Mouse (Mus musculus): ENCODE measurements around the gene Cort.
"Not testable (repeated sequence)": the region's sequence is repeated elsewhere in the genome, so short reads cannot be mapped to it uniquely, and the experiment has no call there.

The Cort gene

DNA sequence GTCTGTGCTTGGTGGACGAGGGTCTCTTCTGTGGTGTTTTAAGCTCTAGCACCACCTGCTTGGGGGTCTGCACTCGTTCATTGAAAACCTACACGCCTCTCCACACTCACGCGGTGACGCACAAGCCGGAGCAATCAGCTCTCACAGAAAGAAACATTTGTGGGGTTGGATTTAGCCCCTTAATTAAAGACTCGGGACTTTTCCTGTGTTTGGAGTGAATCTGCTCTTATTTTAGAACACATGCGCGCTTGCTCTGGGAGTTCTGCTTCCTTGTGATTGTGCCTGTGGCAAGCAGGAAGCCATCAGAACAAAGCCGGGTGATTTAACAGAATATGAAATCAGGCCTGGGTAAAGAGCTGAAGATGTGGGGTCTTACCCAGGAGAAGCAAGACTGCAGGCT lies at the start of gene Cort:
TSS of gene Cort (minus strand) at position 101 of the 400 bp plus-strand sequence.
- DNase-seq = no peak

DNA sequence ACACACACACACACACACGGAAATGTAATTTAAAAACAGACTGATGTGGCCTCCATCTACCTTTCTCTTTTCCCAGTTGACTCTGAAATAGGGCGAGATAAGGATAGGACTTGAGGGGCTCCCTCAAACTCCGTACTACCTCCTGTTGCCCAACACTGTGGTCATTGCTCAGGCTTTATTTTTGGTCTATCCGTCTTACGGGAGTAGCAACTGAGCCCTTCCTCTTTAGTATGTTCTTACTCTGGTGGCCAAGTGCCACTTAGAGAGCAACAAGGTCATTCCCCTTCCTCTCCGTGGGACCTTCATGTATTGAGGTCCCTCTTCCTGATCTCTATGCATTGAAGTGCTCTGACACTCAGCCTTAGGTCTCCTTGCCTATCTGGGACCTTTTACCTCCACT lies 47.1 kb upstream of the Cort start:
- peak; percentile 94 for DNase-seq

- peak; percentile 97 for DNase-seq
Observed at GRCm38 (mm10) chr4:149172666-149173065, 46.1 kb upstream of the Cort start.

- peak; percentile 96 for DNase-seq
Observed at GRCm38 (mm10) chr4:149172083-149172482, 45.5 kb upstream of the Cort start.

- peak; percentile 96 for DNase-seq
Observed at GRCm38 (mm10) chr4:149171581-149171981, 45.0 kb upstream of the Cort start.

DNA sequence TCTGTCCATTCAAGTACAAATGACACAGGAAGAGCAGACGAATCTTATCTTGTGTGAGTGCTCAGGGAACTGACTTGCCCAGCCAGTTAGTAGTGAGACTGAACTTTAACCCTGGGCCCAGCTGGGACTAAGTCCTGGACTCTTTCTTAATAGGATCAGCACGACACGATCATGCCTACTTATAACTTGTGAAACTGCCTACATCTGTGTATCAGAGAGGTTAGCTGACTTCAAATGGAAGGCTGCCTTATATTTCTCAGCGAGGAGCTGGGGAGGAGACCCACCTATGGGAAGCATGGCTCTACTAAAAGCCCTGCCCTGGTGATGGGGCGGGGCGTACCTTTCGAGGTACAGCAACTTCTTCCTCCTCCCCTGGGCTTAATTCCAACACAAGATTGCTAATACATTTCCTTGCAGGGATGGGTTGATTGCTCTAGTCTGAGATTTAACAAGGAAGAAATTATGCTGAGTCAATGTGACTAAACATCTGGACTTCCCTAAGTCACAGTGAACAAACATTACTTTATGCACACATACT lies 43.9 kb upstream of the Cort start:
- peak; percentile 94 for DNase-seq

DNA sequence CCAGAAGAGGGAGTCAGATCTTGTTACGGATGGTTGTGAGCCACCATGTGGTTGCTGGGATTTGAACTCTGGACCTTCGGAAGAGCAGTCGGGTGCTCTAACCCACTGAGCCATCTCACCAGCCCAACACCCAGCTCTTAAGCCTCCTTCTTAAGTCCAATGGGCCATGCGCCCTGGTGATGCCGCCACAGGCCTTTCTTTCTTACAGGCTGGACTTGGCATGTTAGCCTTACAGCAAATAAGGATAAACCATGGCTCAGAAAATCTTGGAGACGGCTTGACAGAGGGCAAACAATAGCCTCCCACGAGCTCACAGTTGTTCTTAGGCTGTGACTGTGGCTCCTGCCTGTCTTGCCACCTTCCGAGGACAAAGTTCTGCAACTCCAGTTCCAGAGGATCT lies 43.4 kb upstream of the Cort start:
- not testable (repeated sequence) for DNase-seq

DNA sequence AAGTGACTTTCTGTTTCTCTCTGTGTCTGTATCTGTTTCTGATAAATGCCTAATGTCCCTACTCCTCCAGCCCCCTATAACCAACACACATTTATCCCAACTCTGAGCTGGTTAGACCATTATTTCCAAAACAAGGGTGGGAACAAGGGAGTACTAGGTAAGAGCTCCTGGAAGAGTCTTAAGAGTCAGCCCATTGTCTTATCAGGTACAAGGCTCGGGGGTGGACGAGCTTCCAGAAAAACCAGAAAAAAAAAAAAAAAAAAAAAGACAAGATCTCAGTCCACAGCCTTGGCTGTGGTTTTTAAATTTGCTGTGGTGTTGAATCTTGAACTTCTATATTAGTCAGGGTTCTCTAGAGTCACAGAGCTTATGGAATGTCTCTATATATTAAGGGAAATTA lies 41.5 kb upstream of the Cort start:
- DNase-seq = no peak

GRCm38 (mm10) chr4:149166957-149167611 lies 40.5 kb upstream of the Cort start:
- no peak for DNase-seq

- peak; percentile 100 for DNase-seq
Observed at GRCm38 (mm10) chr4:149166215-149166946, 39.8 kb upstream of the Cort start, which contains the start of gene Pgd. Pgd (minus strand) TSS chr4:149166771.

GRCm38 (mm10) chr4:149164150-149164549 lies 37.6 kb upstream of the Cort start:
- DNase-seq = no peak

DNA sequence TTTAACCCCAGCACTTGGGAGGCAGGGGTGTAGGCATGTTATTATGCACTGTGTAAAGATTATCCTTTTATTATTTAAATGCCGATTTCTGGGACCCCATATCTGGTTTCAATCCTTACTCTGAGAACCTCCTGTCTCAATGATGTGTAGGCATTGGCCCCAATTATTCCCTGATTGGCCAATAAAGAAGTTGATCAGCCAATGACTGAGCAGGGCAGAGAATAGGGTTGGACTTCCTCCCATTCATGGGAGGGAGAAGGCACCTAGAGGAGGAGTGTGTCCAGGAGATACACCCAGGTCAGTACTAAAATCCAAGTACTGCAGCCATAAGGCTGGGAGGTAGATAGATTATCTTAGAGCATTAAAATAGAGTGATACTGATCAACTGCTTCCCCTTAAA lies 36.6 kb upstream of the Cort start:
- DNase-seq = no peak

GRCm38 (mm10) chr4:149161166-149161565 lies 34.6 kb upstream of the Cort start:
- no peak for DNase-seq

DNA sequence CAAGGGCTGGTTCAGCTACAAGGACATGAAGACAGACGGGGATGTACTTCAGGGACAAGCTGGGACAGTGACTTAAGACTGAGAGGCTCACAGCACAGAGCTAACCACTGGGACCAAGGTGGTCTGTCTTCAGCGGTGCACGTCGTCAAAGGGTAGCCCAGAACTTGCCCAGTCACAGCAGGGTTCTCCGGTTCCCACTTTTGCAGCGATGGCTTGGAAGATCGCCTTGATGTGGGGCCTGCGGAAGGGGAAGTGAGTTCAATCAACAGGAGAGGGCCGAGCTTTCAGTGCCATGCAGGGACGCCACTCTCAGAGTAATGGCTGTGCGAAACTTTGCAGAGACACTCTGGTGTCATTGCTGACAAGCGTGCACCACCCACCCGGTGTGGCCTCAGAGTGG lies 33.3 kb upstream of the Cort start:
- peak; percentile 94 for DNase-seq

DNA sequence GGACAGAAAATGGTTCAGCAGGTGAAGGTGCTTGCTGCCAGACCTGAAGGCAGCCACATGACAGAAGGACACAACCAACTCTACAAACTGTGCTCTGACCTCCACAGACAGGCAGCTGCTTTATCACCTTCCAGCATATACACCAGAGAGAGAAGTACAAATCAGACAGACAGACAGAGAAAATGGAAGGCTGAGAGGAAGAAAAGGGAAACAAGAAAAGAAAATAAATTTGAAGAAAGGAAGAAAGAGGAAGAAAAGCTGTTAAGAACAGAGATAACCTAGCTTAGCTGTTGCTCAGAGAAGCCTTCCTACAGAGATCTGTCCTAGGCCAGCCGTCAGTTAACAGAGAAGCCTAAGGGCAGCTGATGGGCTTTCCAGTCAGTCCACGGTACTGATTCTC lies 32.6 kb upstream of the Cort start:
- DNase-seq = no peak

DNA sequence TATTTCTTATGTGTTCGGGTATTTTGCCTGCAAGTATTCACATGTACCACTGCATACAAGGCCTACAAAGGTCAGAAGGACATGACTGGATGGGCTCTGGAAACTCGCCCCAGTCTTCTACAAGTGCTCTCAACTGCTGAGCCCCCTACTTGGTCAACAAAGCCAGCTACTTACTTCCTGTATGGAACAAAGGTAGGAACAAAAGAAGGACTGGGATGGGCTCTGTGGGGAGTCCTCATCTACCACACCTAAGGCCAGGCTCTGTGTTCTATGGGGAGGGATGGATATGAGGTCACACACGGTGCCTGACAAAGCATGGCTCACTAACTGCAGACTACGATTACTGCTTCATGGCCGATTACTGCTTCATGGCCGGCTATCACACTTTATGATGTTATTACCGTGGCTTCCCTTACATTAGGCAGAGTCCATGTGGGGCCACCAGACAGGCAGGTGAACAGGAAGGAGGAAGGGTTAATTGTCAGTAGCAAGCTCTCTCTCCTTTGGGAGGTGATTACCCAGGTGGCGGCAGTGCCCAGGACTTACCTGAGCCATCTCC lies 30.9 kb upstream of the Cort start:
- no peak for DNase-seq

DNA sequence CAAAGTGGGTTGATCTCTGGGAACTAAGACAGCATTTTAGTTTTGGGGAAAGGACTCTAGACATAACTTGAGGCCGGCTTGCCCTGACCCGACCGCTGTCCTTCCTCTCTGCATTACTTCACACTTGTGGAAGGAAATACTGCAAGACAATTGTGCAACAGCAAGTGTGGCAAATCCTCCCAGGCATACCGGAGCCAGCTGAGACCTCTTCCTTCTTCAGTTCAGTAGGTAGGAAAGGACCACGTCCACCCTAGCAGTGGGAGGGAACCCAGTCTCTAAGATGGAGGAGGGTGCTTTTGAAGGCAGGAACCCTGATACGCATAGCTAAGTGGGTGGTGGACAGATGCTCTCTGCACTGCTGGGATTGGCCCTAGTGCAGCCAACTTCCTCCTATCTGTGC lies 29.1 kb upstream of the Cort start:
- peak; percentile 95 for DNase-seq

- DNase-seq = no peak
Observed at GRCm38 (mm10) chr4:149154859-149155258, 28.3 kb upstream of the Cort start.

DNA sequence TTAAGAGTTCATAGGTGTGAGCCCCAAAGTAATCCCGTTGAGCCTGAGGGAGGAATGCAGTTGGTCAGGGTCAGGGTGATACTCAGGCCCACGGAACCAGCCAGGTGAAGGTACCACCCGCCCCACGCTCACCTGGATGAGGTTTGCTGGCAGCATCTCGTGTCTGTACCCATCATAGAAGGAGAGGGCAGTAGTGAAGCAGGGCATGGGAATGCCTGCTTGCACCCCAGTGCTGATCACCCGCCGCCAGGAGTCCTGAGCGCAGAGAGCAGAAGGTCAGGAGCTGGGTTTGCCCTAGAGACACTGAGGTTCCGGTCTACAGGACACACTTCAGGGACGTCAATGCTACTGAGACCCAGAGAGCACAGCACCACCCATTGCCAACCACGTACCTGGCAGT lies 24.2 kb upstream of the Cort start:
- DNase-seq = peak; percentile 90

DNA sequence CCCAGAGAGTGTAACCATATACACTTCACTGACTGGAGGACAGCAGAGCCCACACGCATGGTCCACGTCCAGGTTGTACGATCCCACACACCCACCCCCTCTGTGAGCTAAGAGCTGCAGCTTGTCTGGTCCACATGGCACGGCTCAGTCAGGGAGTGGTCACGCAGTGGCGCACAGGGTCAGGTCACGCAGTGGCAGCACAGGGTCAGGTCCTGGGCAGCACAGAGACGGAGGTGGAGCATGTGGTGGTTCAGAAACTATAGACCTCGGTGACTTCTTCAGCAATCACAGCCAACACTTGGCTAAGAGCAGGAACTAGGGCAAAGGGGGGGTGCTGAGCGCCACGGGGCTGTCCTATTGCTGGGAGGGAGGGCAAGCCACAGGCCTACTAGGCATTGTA lies 23.7 kb upstream of the Cort start:
- peak; percentile 90 for DNase-seq

DNA sequence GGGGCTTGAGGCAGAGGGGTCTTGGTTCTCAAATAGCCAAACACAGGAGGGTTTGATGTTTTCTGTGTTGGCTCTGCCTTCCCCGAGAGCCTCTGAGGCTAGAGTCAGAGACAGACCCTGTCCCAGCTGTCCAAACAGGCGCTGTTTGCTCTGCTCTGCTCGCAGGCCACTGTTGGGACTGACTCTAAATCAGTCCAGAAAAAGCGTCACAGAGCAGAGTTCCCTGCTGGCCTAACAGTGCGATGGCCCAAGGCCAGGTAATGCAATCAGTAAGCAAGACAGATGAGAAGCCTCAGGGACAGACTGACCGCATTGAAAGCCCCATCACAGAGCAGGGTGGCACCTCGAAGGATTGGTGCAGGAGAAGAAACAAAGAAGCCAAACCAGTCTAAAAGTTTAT lies 23.0 kb upstream of the Cort start:
- DNase-seq = peak; percentile 94

DNA sequence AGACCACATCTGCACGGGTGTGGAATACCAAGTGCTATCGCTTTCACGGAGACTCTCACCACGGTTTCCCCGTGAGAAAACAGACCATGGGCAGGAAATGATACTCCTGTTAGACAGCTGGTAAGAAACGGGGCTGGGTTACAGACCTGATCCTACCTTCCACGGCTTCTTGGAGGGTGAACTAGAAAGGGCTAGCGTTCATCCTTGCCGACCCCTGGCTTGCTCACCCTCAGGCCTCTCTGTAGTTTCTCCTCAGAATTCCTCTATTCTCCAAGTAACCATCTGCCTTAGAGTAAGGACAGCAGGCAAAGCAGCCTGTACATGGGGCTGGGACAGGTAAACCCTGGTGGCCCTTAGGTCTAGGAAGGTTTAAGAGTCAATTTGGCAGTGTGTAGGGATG lies 22.6 kb upstream of the Cort start:
- peak; percentile 85 for DNase-seq

- peak; percentile 80 for DNase-seq
Observed at GRCm38 (mm10) chr4:149148084-149148483, 21.5 kb upstream of the Cort start.

DNA sequence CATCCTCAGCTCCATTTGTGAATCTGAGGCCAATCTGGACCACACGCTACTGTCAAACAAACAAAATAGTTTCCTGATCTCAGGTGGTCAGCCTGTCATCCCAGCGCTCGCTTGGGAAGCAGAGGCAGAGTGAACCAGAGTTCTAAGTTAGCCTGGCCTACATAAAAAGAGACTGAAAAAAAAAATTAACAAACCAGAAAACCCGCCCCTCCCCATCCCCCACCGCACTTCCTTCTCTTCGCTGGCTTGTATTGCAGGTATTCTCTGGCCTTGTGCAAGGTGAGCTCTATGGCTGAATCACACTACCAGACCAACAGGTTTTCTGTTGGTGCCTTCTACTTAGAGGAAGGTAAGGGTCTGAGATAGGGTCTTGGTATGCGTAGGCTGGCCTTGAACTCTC lies 21.0 kb upstream of the Cort start:
- peak; percentile 72 for DNase-seq

Data from heart, adult 11 months (tissue).